Mouse (Mus musculus): Measurements from ENCODE around the gene Gm17428. TPM values are rescaled to one million over a fixed set of nuclear protein-coding genes. Genes with fewer than 3 reads are reported as not detected.
"Not testable (repeated sequence)": the region's sequence is repeated elsewhere in the genome, so short reads cannot be mapped to it uniquely, and the experiment has no call there.

The Gm17428 gene
- not detected for total RNA-seq (2022)

GRCm38 (mm10) chr14:54976633-54977032 is at the start of gene Gm17428:
Gm17428 (plus strand) TSS chr14:54976933.
- no peak for DNase-seq (ENCODE audit: low spot score in 2 of 2)

GRCm38 (mm10) chr14:54927296-54927695 is 49.4 kb upstream of the Gm17428 start:
- no peak for DNase-seq (ENCODE audit: low spot score in 2 of 2)

- DNase-seq (ENCODE audit: low spot score in 2 of 2): no peak
These were observed 46.9 kb upstream of the Gm17428 start for GRCm38 (mm10) chr14:54929801-54930200.

GRCm38 (mm10) chr14:54930431-54930830 is 46.3 kb upstream of the Gm17428 start:
- no peak for DNase-seq (ENCODE audit: low spot score in 2 of 2)

GRCm38 (mm10) chr14:54932645-54933150 is 44.0 kb upstream of the Gm17428 start, which contains the start of gene Il25:
Il25 (plus strand) TSS chr14:54932695.
- no peak for DNase-seq (ENCODE audit: low spot score in 2 of 2)

- peak; percentile 85 to 88 for DNase-seq (ENCODE audit: low spot score in 2 of 2)
These were observed 40.6 kb upstream of the Gm17428 start, which contains the start of gene Cmtm5 for GRCm38 (mm10) chr14:54935904-54936830. Cmtm5 (plus strand) TSS chr14:54936261.

GRCm38 (mm10) chr14:54936831-54937160 is 39.9 kb upstream of the Gm17428 start:
- DNase-seq (ENCODE audit: low spot score in 2 of 2): no peak

GRCm38 (mm10) chr14:54937361-54938182 is 39.2 kb upstream of the Gm17428 start:
- DNase-seq (ENCODE audit: low spot score in 2 of 2): no peak

GRCm38 (mm10) chr14:54938431-54939219 is 38.1 kb upstream of the Gm17428 start:
- DNase-seq (ENCODE audit: low spot score in 2 of 2): no peak

GRCm38 (mm10) chr14:54939434-54940175 is 37.1 kb upstream of the Gm17428 start:
- peak in 1 of 2 experiments; percentile 56 for DNase-seq (ENCODE audit: low spot score in 2 of 2)

GRCm38 (mm10) chr14:54940176-54940530 is 36.6 kb upstream of the Gm17428 start:
- no peak for DNase-seq (ENCODE audit: low spot score in 2 of 2)

GRCm38 (mm10) chr14:54941024-54941978 is 35.4 kb upstream of the Gm17428 start:
- no peak for DNase-seq (ENCODE audit: low spot score in 2 of 2)

- no peak for DNase-seq (ENCODE audit: low spot score in 2 of 2)
These were observed 34.3 kb upstream of the Gm17428 start for GRCm38 (mm10) chr14:54942479-54942878.

- no peak for DNase-seq (ENCODE audit: low spot score in 2 of 2)
These were observed 32.8 kb upstream of the Gm17428 start for GRCm38 (mm10) chr14:54943971-54944370.

- no peak for DNase-seq (ENCODE audit: low spot score in 2 of 2)
These were observed 31.8 kb upstream of the Gm17428 start for GRCm38 (mm10) chr14:54944939-54945338.

GRCm38 (mm10) chr14:54945975-54946704 is 30.6 kb upstream of the Gm17428 start:
- no peak for DNase-seq (ENCODE audit: low spot score in 2 of 2)

- DNase-seq (ENCODE audit: low spot score in 2 of 2): not testable (repeated sequence)
These were observed 29.7 kb upstream of the Gm17428 start for GRCm38 (mm10) chr14:54947008-54947407.

- no peak for DNase-seq (ENCODE audit: low spot score in 2 of 2)
These were observed 28.0 kb upstream of the Gm17428 start for GRCm38 (mm10) chr14:54948781-54949180.

GRCm38 (mm10) chr14:54950493-54950892 is 26.2 kb upstream of the Gm17428 start:
- DNase-seq (ENCODE audit: low spot score in 2 of 2): no peak

Measured in layer of hippocampus, adult 8-10 months (tissue).